Mouse (Mus musculus) intestine, postnatal 0 days (tissue): ENCODE results near the gene Rhag. TPM values are rescaled to one million over a fixed set of nuclear protein-coding genes. Genes with fewer than 3 reads are reported as not detected.

Experiments
- ATAC-seq: fragments of 200-750 bp; cut with Nextera tagmentation; 2 replicates; pipeline ENCODE4 v1.8.0; 2017; ENCODE audit warnings: mild to moderate bottlenecking, moderate TSS enrichment, moderate library complexity
- H3K27ac ChIP-seq: fragments of 300-500 bp; sonication (generic); 2 replicates; pipeline ENCODE4 v1.5.1; 2014; ENCODE audit warnings: mild to moderate bottlenecking, low read depth, low read length, moderate library complexity
- H3K27me3 ChIP-seq: fragments of 300-500 bp; sonication (generic); replicated peaks from 2 replicates; pipeline ENCODE4 v1.6.1; 2014; ENCODE audit warnings: low read length, mixed read lengths; ENCODE audit not compliant: control insufficient read depth, insufficient read depth
- H3K36me3 ChIP-seq: fragments of 300-500 bp; sonication (generic); 2 replicates; pipeline ENCODE4 v1.6.1; 2014; ENCODE audit warnings: mild to moderate bottlenecking, moderate library complexity; ENCODE audit not compliant: control insufficient read depth, insufficient read depth
- H3K4me1 ChIP-seq: fragments of 300-500 bp; sonication (generic); replicated peaks from 2 replicates; pipeline ENCODE4 v1.6.1; 2014; ENCODE audit warnings: antibody characterized with exemption, low read length, mixed read lengths; ENCODE audit not compliant: control insufficient read depth, insufficient read depth
- H3K4me2 ChIP-seq: fragments of 300-500 bp; sonication (generic); replicated peaks from 2 replicates; pipeline ENCODE4 v1.6.1; 2014; ENCODE audit warnings: low read depth, mild to moderate bottlenecking, moderate library complexity
- H3K4me3 ChIP-seq: fragments of 300-500 bp; sonication (generic); 2 replicates; pipeline ENCODE4 v1.5.1; 2014; ENCODE audit warnings: low read depth, low read length
- H3K9ac ChIP-seq: fragments of 300-500 bp; sonication (generic); 2 replicates; pipeline ENCODE4 v1.6.1; 2014; ENCODE audit warnings: mild to moderate bottlenecking, low read depth, low read length
- H3K9me3 ChIP-seq: fragments of 300-500 bp; sonication (generic); 2 replicates; pipeline ENCODE4 v1.6.1; 2016; ENCODE audit warnings: mixed run types; ENCODE audit not compliant: control insufficient read depth
- CTCF ChIP-seq: sonication (generic); IDR thresholded peaks from 2 replicates; pipeline ENCODE4 v1.5.1; 2016; ENCODE audit warnings: low read depth, mild to moderate bottlenecking, control low read depth, antibody characterized with exemption, moderate library complexity
- WGBS: fragments of 180-500 bp; shearing (Covaris S2); extraction: QIAGEN DNeasy Blood & Tissue Kit; methylation state at CpG from one replicate; pipeline ENCODE4 v1.1.7; 2014; 5-methylcytosine and 5-hydroxymethylcytosine counted together
- polyA plus RNA-seq: library from polyadenylated mRNA; unstranded; fragments of >200 nt; fragmentation: Nextera tagmentation; extraction: Ambion mirVana; gene quantifications from 2 replicates; pipeline ENCODE4 v1.2.1, GENCODE M21; 2015

Gene Rhag
- polyA plus RNA-seq, 1 experiment from 2014 or later: 0.09 TPM

DNA sequence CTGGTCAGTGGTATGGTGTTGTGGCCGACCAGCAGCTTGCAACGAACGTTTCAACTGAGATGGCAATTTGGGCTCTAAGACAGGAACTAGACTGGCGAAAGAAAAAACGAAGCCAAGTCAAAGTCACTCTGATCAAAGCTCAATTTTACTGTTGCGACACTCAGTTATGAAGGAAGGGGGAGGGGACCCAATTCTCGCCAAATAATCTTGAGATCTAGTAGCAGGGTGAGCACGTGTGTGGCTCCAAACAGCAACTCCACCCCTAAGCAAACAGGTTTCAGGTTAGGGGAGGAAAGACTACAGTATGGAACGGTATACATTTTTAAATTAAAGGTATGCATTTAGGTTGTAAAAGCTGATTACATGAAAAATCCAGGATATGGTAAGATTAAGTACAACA is 10.6 kb downstream of the Rhag start:
- Histone ChIP-seq H3K4me1 (no peaks in the 10 kb centered on the region), H3K4me2 (peak overlapping the region; percentile 17; the same call in 1 of the 2 replicates), H3K9ac (no peak overlapping the region), H3K9me3 (no peaks in the 10 kb centered on the region), H3K36me3 (no peaks in the 10 kb centered on the region), H3K4me3 (no peak overlapping the region), H3K27me3 (no peaks in the 10 kb centered on the region), H3K27ac (no peak overlapping the region)
- WGBS: 39% methylated on average over 9 of the region's 9 CpGs
- no peak for TF ChIP-seq CTCF
- 0 out of 2 replicates have a peak, but pooled peaks have one; percentile 22 for ATAC-seq

GRCm38 (mm10) chr17:40823817-40824216 is 12.9 kb downstream of the Rhag start:
- Histone ChIP-seq H3K36me3 (no peaks in the 10 kb centered on the region), H3K4me3 (no peak overlapping the region), H3K27ac (no peak overlapping the region), H3K9me3 (no peaks in the 10 kb centered on the region), H3K9ac (no peak overlapping the region), H3K27me3 (no peaks in the 10 kb centered on the region), H3K4me1 (no peaks in the 10 kb centered on the region), H3K4me2 (no peak overlapping the region)
- TF ChIP-seq CTCF: peak; percentile 71
- 17% methylated on average over 4 of the region's 4 CpGs for WGBS
- ATAC-seq: no peak

DNA sequence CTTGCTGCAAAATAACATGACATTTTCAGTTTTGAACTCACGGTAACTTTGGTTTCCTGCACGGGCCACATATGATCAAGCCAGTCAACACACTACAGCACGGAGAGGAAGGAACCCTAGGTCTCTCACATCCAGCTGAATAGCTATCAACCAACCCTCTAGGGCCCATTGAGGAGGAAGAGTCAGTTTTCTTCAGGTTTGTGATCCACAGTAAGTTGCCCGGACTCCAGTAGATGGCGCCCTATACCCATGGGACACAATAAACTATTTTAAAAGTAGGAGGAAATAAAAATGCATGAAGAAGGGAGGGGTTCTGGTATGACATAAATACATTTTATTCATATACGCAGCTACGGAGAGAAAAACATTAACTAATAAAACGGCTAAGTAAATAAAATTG is 13.6 kb downstream of the Rhag start:
- no peaks in the 10 kb centered on the region for H3K36me3 ChIP-seq
- no peak overlapping the region for H3K4me3 ChIP-seq
- no peaks in the 10 kb centered on the region for H3K27me3 ChIP-seq
- peak; percentile 84 for TF ChIP-seq CTCF
- H3K4me1 ChIP-seq: no peaks in the 10 kb centered on the region
- H3K4me2 ChIP-seq: no peak overlapping the region
- no peak overlapping the region for H3K9ac ChIP-seq
- 59% methylated on average over 8 of the region's 8 CpGs for WGBS
- H3K9me3 ChIP-seq: no peaks in the 10 kb centered on the region
- no peak for ATAC-seq
- no peak overlapping the region for H3K27ac ChIP-seq

- no peak for ATAC-seq
- H3K27me3 ChIP-seq: no peaks in the 10 kb centered on the region
- H3K9ac ChIP-seq: no peak overlapping the region
- H3K4me2 ChIP-seq: no peak overlapping the region
- peak; percentile 56 for TF ChIP-seq CTCF
- no peaks in the 10 kb centered on the region for H3K4me1 ChIP-seq
- no peaks in the 10 kb centered on the region for H3K36me3 ChIP-seq
- no peak overlapping the region for H3K4me3 ChIP-seq
- no peak overlapping the region for H3K27ac ChIP-seq
- H3K9me3 ChIP-seq: no peaks in the 10 kb centered on the region
- WGBS: 42% methylated on average over 2 of the region's 2 CpGs
These were observed 20.9 kb downstream of the Rhag start for GRCm38 (mm10) chr17:40831870-40832269.

GRCm38 (mm10) chr17:40837308-40837707 is 26.4 kb downstream of the Rhag start:
- Histone ChIP-seq H3K4me2 (no peak overlapping the region), H3K27me3 (no peaks in the 10 kb centered on the region), H3K4me3 (no peak overlapping the region), H3K36me3 (no peaks in the 10 kb centered on the region), H3K4me1 (no peaks in the 10 kb centered on the region), H3K27ac (no peak overlapping the region), H3K9me3 (no peaks in the 10 kb centered on the region), H3K9ac (no peak overlapping the region)
- TF ChIP-seq CTCF: peak; percentile 79
- peak; percentile 57; the same call in 1 of the 2 replicates for ATAC-seq

GRCm38 (mm10) chr17:40855065-40855464 is 44.1 kb downstream of the Rhag start:
- no peak for ATAC-seq
- no peaks in the 10 kb centered on the region for H3K4me1 ChIP-seq
- TF ChIP-seq CTCF: no peak
- no peak overlapping the region for H3K9ac ChIP-seq
- no peak overlapping the region for H3K4me3 ChIP-seq
- H3K36me3 ChIP-seq: no peaks in the 10 kb centered on the region
- H3K4me2 ChIP-seq: no peak overlapping the region
- H3K27ac ChIP-seq: no peak overlapping the region
- H3K9me3 ChIP-seq: no peaks in the 10 kb centered on the region
- H3K27me3 ChIP-seq: no peaks in the 10 kb centered on the region
